Mouse (Mus musculus): ENCODE data around the gene Rprd2. TPM values are rescaled to one million over a fixed set of nuclear protein-coding genes. Genes with fewer than 3 reads are reported as not detected.

The Rprd2 gene
- polyA plus RNA-seq, 1 experiment: 0.52 TPM

DNA sequence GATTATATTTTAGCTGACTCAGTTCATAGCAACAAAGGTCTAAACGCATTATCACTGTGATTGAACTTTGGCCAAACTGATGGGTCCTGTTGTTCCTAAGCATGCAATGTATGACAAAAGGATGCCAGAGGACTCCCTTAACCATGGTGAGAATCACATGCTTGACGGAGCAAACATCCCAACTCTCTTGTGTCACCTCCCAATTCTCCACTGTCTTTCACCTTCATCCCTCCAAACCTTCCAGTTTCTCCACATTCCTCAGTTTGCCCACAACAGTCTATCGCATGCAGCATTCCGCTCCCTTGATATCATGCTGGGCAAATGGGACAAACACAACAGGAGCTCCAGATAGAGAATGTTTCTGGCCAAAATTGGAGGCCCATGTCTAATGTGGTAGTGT lies 33.2 kb downstream of the Rprd2 start:
- H3K27me3 ChIP-seq (ENCODE audit: control insufficient read depth): no peaks in the 10 kb centered on the region
- no peaks in the 10 kb centered on the region for H3K9me3 ChIP-seq (ENCODE audit: control insufficient read depth, low read length)
- H3K4me3 ChIP-seq (replicated peaks): no peak overlapping the region
- TF ChIP-seq GATA1 (IDR thresholded peaks at IDR 0.05; ENCODE audit: low read length) (no peak), TAL1 (IDR thresholded peaks at IDR 0.05; ENCODE audit: low read length) (no peak)
- peaks cover 78% of the 10 kb centered on the region for H3K36me3 ChIP-seq (ENCODE audit: control insufficient read depth)
- H3K4me1 ChIP-seq (ENCODE audit: control insufficient read depth): no peaks in the 10 kb centered on the region

DNA sequence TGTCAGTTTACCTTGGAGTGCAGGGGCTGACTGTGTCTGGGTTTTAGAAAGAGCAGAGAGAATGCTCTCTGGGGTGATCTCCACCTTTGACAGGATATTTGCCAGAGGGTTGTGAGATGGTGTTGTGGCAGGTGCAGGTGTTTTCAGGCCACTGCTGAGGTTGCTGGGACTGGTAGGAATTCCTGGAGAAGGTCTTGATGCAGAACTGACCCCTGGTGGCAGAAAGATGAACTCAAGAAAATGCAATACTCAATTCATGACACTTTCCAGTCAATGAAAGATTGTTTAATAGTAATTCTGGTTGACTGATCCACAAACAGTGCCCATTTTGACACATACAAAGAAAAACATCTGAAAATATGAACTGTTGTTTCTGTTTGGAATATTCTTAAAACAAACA lies 46.7 kb downstream of the Rprd2 start:
- Histone ChIP-seq H3K4me1 (ENCODE audit: control insufficient read depth) (peaks cover 7% of the 10 kb centered on the region), H3K4me3 (replicated peaks) (no peak overlapping the region), H3K9me3 (ENCODE audit: control insufficient read depth, low read length) (no peaks in the 10 kb centered on the region), H3K27me3 (ENCODE audit: control insufficient read depth) (no peaks in the 10 kb centered on the region), H3K36me3 (ENCODE audit: control insufficient read depth) (peaks cover 84% of the 10 kb centered on the region)
- TF ChIP-seq GATA1 (IDR thresholded peaks at IDR 0.05; ENCODE audit: low read length): no peak
- no peak for TF ChIP-seq TAL1 (IDR thresholded peaks at IDR 0.05; ENCODE audit: low read length)

GRCm38 (mm10) chr3:95765534-95765933 lies 53.1 kb downstream of the Rprd2 start:
- Histone ChIP-seq H3K9me3 (ENCODE audit: control insufficient read depth, low read length) (no peaks in the 10 kb centered on the region), H3K4me3 (replicated peaks) (no peak overlapping the region), H3K27me3 (ENCODE audit: control insufficient read depth) (no peaks in the 10 kb centered on the region), H3K36me3 (ENCODE audit: control insufficient read depth) (peaks cover 66% of the 10 kb centered on the region), H3K4me1 (ENCODE audit: control insufficient read depth) (no peaks in the 10 kb centered on the region; the same call in 1 of the 2 replicates)
- TF ChIP-seq GATA1 (IDR thresholded peaks at IDR 0.05; ENCODE audit: low read length): no peak
- no peak for TF ChIP-seq TAL1 (IDR thresholded peaks at IDR 0.05; ENCODE audit: low read length)

- H3K36me3 ChIP-seq (ENCODE audit: control insufficient read depth): peaks cover 51% of the 10 kb centered on the region
- no peaks in the 10 kb centered on the region; the same call in 1 of the 2 replicates for H3K4me1 ChIP-seq (ENCODE audit: control insufficient read depth)
- no peak overlapping the region for H3K4me3 ChIP-seq (replicated peaks)
- no peaks in the 10 kb centered on the region for H3K9me3 ChIP-seq (ENCODE audit: control insufficient read depth, low read length)
- TF ChIP-seq GATA1 (IDR thresholded peaks at IDR 0.05; ENCODE audit: low read length): no peak
- no peak for TF ChIP-seq TAL1 (IDR thresholded peaks at IDR 0.05; ENCODE audit: low read length)
- no peaks in the 10 kb centered on the region for H3K27me3 ChIP-seq (ENCODE audit: control insufficient read depth)
These were observed 54.9 kb downstream of the Rprd2 start for GRCm38 (mm10) chr3:95763811-95764210.

DNA sequence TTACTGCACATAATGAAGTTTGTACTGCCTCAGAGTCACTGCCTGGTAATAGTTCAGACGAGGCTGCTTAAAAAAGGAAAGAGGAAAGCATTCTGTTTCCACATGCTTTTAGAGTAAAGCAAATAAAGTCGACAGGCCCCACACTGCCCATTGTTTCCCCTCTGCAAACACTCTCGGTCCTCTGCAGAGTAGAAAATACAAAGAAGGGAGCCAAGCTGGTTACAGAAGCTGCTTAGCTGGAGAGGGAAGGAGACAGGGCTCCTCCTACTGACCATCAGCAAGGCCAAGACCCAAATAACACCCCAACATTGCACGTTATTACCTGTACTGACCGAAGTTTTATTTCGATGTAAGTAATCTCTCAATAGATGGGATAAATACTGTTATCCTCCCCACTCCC lies 55.7 kb downstream of the Rprd2 start:
- Histone ChIP-seq H3K36me3 (ENCODE audit: control insufficient read depth) (peaks cover 44% of the 10 kb centered on the region), H3K27me3 (ENCODE audit: control insufficient read depth) (no peaks in the 10 kb centered on the region), H3K4me1 (ENCODE audit: control insufficient read depth) (no peaks in the 10 kb centered on the region; the same call in 1 of the 2 replicates), H3K9me3 (ENCODE audit: control insufficient read depth, low read length) (no peaks in the 10 kb centered on the region), H3K4me3 (replicated peaks) (no peak overlapping the region)
- TF ChIP-seq GATA1 (IDR thresholded peaks at IDR 0.05; ENCODE audit: low read length) (no peak), TAL1 (IDR thresholded peaks at IDR 0.05; ENCODE audit: low read length) (no peak)

GRCm38 (mm10) chr3:95761771-95762170 lies 56.9 kb downstream of the Rprd2 start:
- Histone ChIP-seq H3K4me1 (ENCODE audit: control insufficient read depth) (no peaks in the 10 kb centered on the region; the same call in 1 of the 2 replicates), H3K4me3 (replicated peaks) (no peak overlapping the region), H3K27me3 (ENCODE audit: control insufficient read depth) (peaks cover under 1% of the 10 kb centered on the region), H3K36me3 (ENCODE audit: control insufficient read depth) (peaks cover 37% of the 10 kb centered on the region), H3K9me3 (ENCODE audit: control insufficient read depth, low read length) (no peaks in the 10 kb centered on the region)
- TF ChIP-seq GATA1 (IDR thresholded peaks at IDR 0.05; ENCODE audit: low read length) (no peak), TAL1 (IDR thresholded peaks at IDR 0.05; ENCODE audit: low read length) (no peak)

DNA sequence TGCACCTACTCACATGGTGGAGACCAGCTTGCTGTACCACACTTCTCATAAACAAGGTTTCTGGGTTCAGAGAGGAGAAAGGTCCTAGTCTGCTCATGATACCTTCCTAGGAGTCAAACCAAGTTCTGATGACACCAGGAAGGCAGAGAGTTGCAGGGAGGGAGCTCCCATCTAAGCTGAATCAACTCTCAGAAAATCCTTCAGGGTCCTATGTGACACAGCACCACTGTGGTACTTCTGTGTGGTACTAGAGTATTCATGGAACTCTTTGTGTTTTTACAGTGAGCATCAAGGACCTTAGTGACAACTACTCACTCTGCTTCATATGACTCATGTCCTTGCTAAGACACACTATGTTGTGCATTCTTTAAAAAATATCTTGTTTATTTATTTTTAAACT lies 58.0 kb downstream of the Rprd2 start:
- no peak for TF ChIP-seq GATA1 (IDR thresholded peaks at IDR 0.05; ENCODE audit: low read length)
- TF ChIP-seq TAL1 (IDR thresholded peaks at IDR 0.05; ENCODE audit: low read length): no peak
- peaks cover 26% of the 10 kb centered on the region for H3K36me3 ChIP-seq (ENCODE audit: control insufficient read depth)
- H3K27me3 ChIP-seq (ENCODE audit: control insufficient read depth): peaks cover 3% of the 10 kb centered on the region

GRCm38 (mm10) chr3:95760106-95760505 lies 58.6 kb downstream of the Rprd2 start, which contains the start of gene Tars2:
Gene Tars2, minus strand, starts transcription at chr3:95760206.
- Histone ChIP-seq H3K4me3 (replicated peaks) (no peak within 1 kb of the TSS), H3K27me3 (ENCODE audit: control insufficient read depth) (peaks cover 3% of the 10 kb centered on the region), H3K36me3 (ENCODE audit: control insufficient read depth) (peaks cover 20% of the 10 kb centered on the region), H3K9me3 (ENCODE audit: control insufficient read depth, low read length) (no peaks in the 10 kb centered on the region), H3K4me1 (ENCODE audit: control insufficient read depth) (peaks cover 6% of the 10 kb centered on the region)
- no peak for TF ChIP-seq TAL1 (IDR thresholded peaks at IDR 0.05; ENCODE audit: low read length)
- no peak for TF ChIP-seq GATA1 (IDR thresholded peaks at IDR 0.05; ENCODE audit: low read length)

More for the DNA sequence above, 58.0 kb downstream of the Rprd2 start:
- H3K4me3 ChIP-seq (replicated peaks): no peak overlapping the region
- H3K9me3 ChIP-seq (ENCODE audit: control insufficient read depth, low read length): no peaks in the 10 kb centered on the region
- peaks cover under 1% of the 10 kb centered on the region for H3K4me1 ChIP-seq (ENCODE audit: control insufficient read depth)

- Histone ChIP-seq H3K4me1 (ENCODE audit: control insufficient read depth) (peaks cover 19% of the 10 kb centered on the region), H3K36me3 (ENCODE audit: control insufficient read depth) (peaks cover 6% of the 10 kb centered on the region), H3K27me3 (ENCODE audit: control insufficient read depth) (peaks cover 3% of the 10 kb centered on the region), H3K4me3 (replicated peaks) (no peak overlapping the region), H3K9me3 (ENCODE audit: control insufficient read depth, low read length) (no peaks in the 10 kb centered on the region)
- no peak for TF ChIP-seq TAL1 (IDR thresholded peaks at IDR 0.05; ENCODE audit: low read length)
- TF ChIP-seq GATA1 (IDR thresholded peaks at IDR 0.05; ENCODE audit: low read length): no peak
These were observed 60.0 kb downstream of the Rprd2 start for GRCm38 (mm10) chr3:95758467-95759218.

Data from erythroblast, embryonic 14.5 days (primary cell).